Mouse (Mus musculus): ENCODE measurements at regions not wholly inside any gene's neighbourhood (a gene's known extent, or its start where the extent isn't known, plus 50 kb on each side); places are given as distances from the start of the nearest gene placed in this dataset.

- TF ChIP-seq CTCF (IDR thresholded peaks at IDR 0.05; ENCODE audit: borderline replicate concordance, control insufficient read depth, extremely low read depth, insufficient read depth, low read length, poor library complexity), result no peak
- TF ChIP-seq POLR2A (IDR thresholded peaks at IDR 0.05; ENCODE audit: control insufficient read depth, extremely low read depth, insufficient read depth, low read length, poor library complexity), result no peak
Measured at GRCm38 (mm10) chr10:24464377-24464776, 130.9 kb upstream of the Ccn2 start.
